Mouse (Mus musculus): Measurements from ENCODE around the gene Capn1. TPM values are rescaled to one million over a fixed set of nuclear protein-coding genes. Genes with fewer than 3 reads are reported as not detected.

Capn1 gene
- polyA plus RNA-seq, 1 experiment from 2014 or later, result 2.4 TPM

DNA sequence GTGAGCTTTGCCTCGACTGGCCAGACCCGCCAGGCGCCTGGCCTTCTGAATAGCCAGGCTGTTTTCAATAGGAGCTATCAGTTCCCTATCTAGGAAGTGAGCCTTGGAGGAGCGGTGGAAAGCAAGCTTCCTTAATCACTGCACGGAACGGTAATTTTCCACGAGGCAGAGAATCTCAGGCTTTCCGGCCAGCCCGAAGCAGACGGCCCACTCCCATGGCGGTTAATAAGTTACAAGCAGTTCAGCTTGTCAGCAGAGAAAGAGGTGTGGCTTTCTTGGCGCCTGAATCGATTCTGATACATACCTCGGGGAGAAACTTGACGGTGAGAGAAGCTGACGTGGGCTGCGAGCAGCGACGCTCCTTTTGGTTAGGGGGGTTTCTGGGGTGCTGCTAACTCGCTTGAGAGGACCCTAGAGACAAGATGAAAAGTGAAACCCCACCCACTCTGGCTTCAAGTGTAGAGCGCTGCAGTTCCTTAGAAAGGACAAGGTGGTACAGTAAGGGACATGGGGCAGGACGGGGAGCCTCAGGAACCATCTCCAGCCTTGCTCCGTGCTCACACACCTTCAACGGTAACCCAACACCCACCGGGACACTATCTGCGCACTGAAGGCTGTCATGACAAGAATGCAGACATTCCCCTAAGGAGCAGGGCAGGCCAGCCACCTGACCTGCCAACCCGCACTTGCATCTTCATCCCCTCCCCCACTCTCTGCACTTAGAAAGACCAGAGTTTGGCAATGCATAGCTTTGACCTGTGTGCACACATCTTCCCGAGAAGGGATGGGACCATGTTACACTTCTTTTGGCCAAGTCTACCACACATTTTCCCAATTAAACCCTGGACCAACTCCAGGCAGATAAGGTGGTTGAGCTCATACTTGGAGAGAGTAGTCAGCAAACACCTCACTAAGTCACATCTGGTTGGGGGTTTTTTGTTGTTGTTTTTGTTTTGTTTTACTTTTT, 59.7 kb downstream of the Capn1 start:
- WGBS, result 92% methylated on average over 28 of the region's 28 CpGs
- no peaks in the 10 kb centered on the region for H3K9me3 ChIP-seq (ENCODE audit: control insufficient read depth, low read length)
- ATAC-seq (ENCODE audit: low FRiP score, low TSS enrichment) (no peak), DNase-seq (no peak)
- H3K4me3 ChIP-seq (replicated peaks; ENCODE audit: low read depth, low read length), result no peak overlapping the region
- no peak overlapping the region for H3K4me2 ChIP-seq (ENCODE audit: low read length)
- H3K36me3 ChIP-seq (ENCODE audit: control insufficient read depth, insufficient read depth, low read length), result peaks cover 31% of the 10 kb centered on the region
- H3K9ac ChIP-seq (replicated peaks; ENCODE audit: low read length), result no peak overlapping the region
- H3K4me1 ChIP-seq (ENCODE audit: control insufficient read depth, insufficient read depth, low read length), result no peaks in the 10 kb centered on the region
- no peak overlapping the region for H3K27ac ChIP-seq (replicated peaks; ENCODE audit: low read depth, low read length)
- no peaks in the 10 kb centered on the region for H3K27me3 ChIP-seq (ENCODE audit: control insufficient read depth, insufficient read depth, low read length)

- H3K9ac ChIP-seq (replicated peaks; ENCODE audit: low read length), result no peak overlapping the region
- DNase-seq (no peak), ATAC-seq (ENCODE audit: low FRiP score, low TSS enrichment) (no peak)
- H3K4me1 ChIP-seq (ENCODE audit: control insufficient read depth, insufficient read depth, low read length), result no peaks in the 10 kb centered on the region
- no peak overlapping the region for H3K4me2 ChIP-seq (ENCODE audit: low read length)
- H3K9me3 ChIP-seq (ENCODE audit: control insufficient read depth, low read length), result no peaks in the 10 kb centered on the region
- H3K36me3 ChIP-seq (ENCODE audit: control insufficient read depth, insufficient read depth, low read length), result peaks cover 41% of the 10 kb centered on the region
- H3K27me3 ChIP-seq (ENCODE audit: control insufficient read depth, insufficient read depth, low read length), result no peaks in the 10 kb centered on the region
- H3K27ac ChIP-seq (replicated peaks; ENCODE audit: low read depth, low read length), result no peak overlapping the region
- WGBS, result 92% methylated on average over 10 of the region's 10 CpGs
- no peak overlapping the region for H3K4me3 ChIP-seq (replicated peaks; ENCODE audit: low read depth, low read length)
These were observed 60.8 kb downstream of the Capn1 start for GRCm38 (mm10) chr19:5954936-5955335.

GRCm38 (mm10) chr19:5954031-5954710, 61.5 kb downstream of the Capn1 start:
- Histone ChIP-seq H3K27me3 (ENCODE audit: control insufficient read depth, insufficient read depth, low read length) (no peaks in the 10 kb centered on the region), H3K9ac (replicated peaks; ENCODE audit: low read length) (no peak overlapping the region), H3K27ac (replicated peaks; ENCODE audit: low read depth, low read length) (no peak overlapping the region), H3K4me2 (ENCODE audit: low read length) (no peak overlapping the region), H3K4me3 (replicated peaks; ENCODE audit: low read depth, low read length) (no peak overlapping the region), H3K9me3 (ENCODE audit: control insufficient read depth, low read length) (no peaks in the 10 kb centered on the region), H3K4me1 (ENCODE audit: control insufficient read depth, insufficient read depth, low read length) (no peaks in the 10 kb centered on the region), H3K36me3 (ENCODE audit: control insufficient read depth, insufficient read depth, low read length) (peaks cover 47% of the 10 kb centered on the region)
- no peak for DNase-seq
- no peak for ATAC-seq (ENCODE audit: low FRiP score, low TSS enrichment)
- WGBS, result 92% methylated on average over 22 of the region's 22 CpGs

- DNase-seq (no peak), ATAC-seq (ENCODE audit: low FRiP score, low TSS enrichment) (no peak)
- Histone ChIP-seq H3K9me3 (ENCODE audit: control insufficient read depth, low read length) (no peaks in the 10 kb centered on the region), H3K4me2 (ENCODE audit: low read length) (no peak overlapping the region), H3K4me1 (ENCODE audit: control insufficient read depth, insufficient read depth, low read length) (no peaks in the 10 kb centered on the region), H3K36me3 (ENCODE audit: control insufficient read depth, insufficient read depth, low read length) (peaks cover 50% of the 10 kb centered on the region), H3K27ac (replicated peaks; ENCODE audit: low read depth, low read length) (no peak overlapping the region), H3K4me3 (replicated peaks; ENCODE audit: low read depth, low read length) (no peak overlapping the region), H3K27me3 (ENCODE audit: control insufficient read depth, insufficient read depth, low read length) (no peaks in the 10 kb centered on the region), H3K9ac (replicated peaks; ENCODE audit: low read length) (no peak overlapping the region)
- 95% methylated on average over 19 of the region's 19 CpGs for WGBS
These were observed 62.4 kb downstream of the Capn1 start for GRCm38 (mm10) chr19:5953201-5953770.

DNA sequence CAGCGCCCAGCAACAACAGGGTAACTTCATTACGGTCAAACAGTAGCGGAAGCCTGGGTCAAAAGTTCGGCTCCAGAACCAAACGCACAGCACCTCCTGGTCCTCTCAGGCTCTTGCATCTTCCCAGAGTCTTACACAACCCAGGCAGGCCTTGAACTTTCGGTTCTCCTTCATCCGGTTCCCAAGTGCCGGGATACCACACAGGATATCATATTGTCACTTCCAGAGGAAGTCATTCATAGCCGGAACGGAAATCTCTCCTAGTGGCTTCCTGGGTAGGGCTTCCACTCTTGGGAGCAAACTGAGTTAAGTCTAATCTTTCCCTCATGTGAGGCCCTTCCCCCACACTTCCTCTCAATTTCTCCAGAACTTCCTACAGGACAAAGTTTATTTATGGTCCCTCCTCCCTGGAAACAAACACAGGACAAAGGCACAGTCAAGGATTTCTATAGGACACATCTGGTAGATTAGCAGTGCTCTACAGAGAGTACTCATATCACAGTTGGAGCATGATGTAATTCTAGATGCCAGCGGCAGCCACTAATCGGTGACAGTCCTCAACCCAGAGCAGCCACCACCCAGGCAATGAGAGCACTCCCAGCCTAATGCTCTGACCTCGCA, 63.5 kb downstream of the Capn1 start:
- Histone ChIP-seq H3K4me3 (replicated peaks; ENCODE audit: low read depth, low read length) (no peak overlapping the region), H3K4me1 (ENCODE audit: control insufficient read depth, insufficient read depth, low read length) (no peaks in the 10 kb centered on the region), H3K36me3 (ENCODE audit: control insufficient read depth, insufficient read depth, low read length) (peaks cover 48% of the 10 kb centered on the region), H3K9me3 (ENCODE audit: control insufficient read depth, low read length) (no peaks in the 10 kb centered on the region), H3K4me2 (ENCODE audit: low read length) (no peak overlapping the region), H3K27me3 (ENCODE audit: control insufficient read depth, insufficient read depth, low read length) (no peaks in the 10 kb centered on the region), H3K9ac (replicated peaks; ENCODE audit: low read length) (no peak overlapping the region), H3K27ac (replicated peaks; ENCODE audit: low read depth, low read length) (no peak overlapping the region)
- ATAC-seq (ENCODE audit: low FRiP score, low TSS enrichment) (no peak), DNase-seq (no peak)
- 93% methylated on average over 13 of the region's 13 CpGs for WGBS

DNA sequence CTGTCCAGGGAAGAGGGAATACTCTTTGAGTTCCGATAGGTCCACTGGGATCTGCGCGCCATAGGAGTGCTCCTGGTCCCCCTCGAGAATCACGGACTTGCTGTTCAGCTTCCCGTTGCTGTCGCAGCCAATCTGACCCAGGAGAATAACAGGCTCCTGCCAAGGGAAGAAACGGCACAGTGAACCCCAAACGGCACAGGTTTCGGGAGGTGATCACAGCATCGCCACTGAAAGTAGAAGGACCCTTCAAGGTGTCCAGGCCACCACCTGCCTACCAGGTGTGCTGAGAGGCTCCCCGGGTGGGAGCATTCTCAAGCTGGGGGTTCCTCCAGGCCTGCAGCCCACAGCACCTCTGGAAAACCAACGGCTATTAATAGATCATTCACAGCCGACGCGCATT, 64.1 kb downstream of the Capn1 start:
- no peaks in the 10 kb centered on the region for H3K27me3 ChIP-seq (ENCODE audit: control insufficient read depth, insufficient read depth, low read length)
- no peak overlapping the region for H3K9ac ChIP-seq (replicated peaks; ENCODE audit: low read length)
- no peaks in the 10 kb centered on the region for H3K9me3 ChIP-seq (ENCODE audit: control insufficient read depth, low read length)
- no peak overlapping the region for H3K4me3 ChIP-seq (replicated peaks; ENCODE audit: low read depth, low read length)
- no peak overlapping the region for H3K27ac ChIP-seq (replicated peaks; ENCODE audit: low read depth, low read length)
- H3K36me3 ChIP-seq (ENCODE audit: control insufficient read depth, insufficient read depth, low read length), result peaks cover 48% of the 10 kb centered on the region
- WGBS, result 95% methylated on average over 16 of the region's 16 CpGs
- H3K4me1 ChIP-seq (ENCODE audit: control insufficient read depth, insufficient read depth, low read length), result no peaks in the 10 kb centered on the region
- no peak overlapping the region for H3K4me2 ChIP-seq (ENCODE audit: low read length)
- DNase-seq, result no peak
- no peak for ATAC-seq (ENCODE audit: low FRiP score, low TSS enrichment)

- Histone ChIP-seq H3K4me3 (replicated peaks; ENCODE audit: low read depth, low read length) (no peak overlapping the region), H3K9ac (replicated peaks; ENCODE audit: low read length) (no peak overlapping the region), H3K27ac (replicated peaks; ENCODE audit: low read depth, low read length) (no peak overlapping the region), H3K4me2 (ENCODE audit: low read length) (no peak overlapping the region), H3K36me3 (ENCODE audit: control insufficient read depth, insufficient read depth, low read length) (peaks cover 47% of the 10 kb centered on the region), H3K4me1 (ENCODE audit: control insufficient read depth, insufficient read depth, low read length) (no peaks in the 10 kb centered on the region), H3K9me3 (ENCODE audit: control insufficient read depth, low read length) (no peaks in the 10 kb centered on the region), H3K27me3 (ENCODE audit: control insufficient read depth, insufficient read depth, low read length) (no peaks in the 10 kb centered on the region)
- ATAC-seq (ENCODE audit: low FRiP score, low TSS enrichment), result no peak
- 94% methylated on average over 11 of the region's 11 CpGs for WGBS
- no peak for DNase-seq
These were observed 65.5 kb downstream of the Capn1 start for GRCm38 (mm10) chr19:5950218-5950617.

GRCm38 (mm10) chr19:5945891-5946290, 69.8 kb downstream of the Capn1 start:
- DNase-seq, result no peak

More at GRCm38 (mm10) chr19:5945891-5946290, 69.8 kb downstream of the Capn1 start:
- no peak overlapping the region for H3K4me3 ChIP-seq (replicated peaks; ENCODE audit: low read depth, low read length)
- 92% methylated on average over 8 of the region's 8 CpGs for WGBS
- H3K9ac ChIP-seq (replicated peaks; ENCODE audit: low read length), result no peak overlapping the region
- H3K27me3 ChIP-seq (ENCODE audit: control insufficient read depth, insufficient read depth, low read length), result no peaks in the 10 kb centered on the region
- H3K36me3 ChIP-seq (ENCODE audit: control insufficient read depth, insufficient read depth, low read length), result peaks cover 28% of the 10 kb centered on the region
- H3K27ac ChIP-seq (replicated peaks; ENCODE audit: low read depth, low read length), result no peak overlapping the region
- no peaks in the 10 kb centered on the region for H3K9me3 ChIP-seq (ENCODE audit: control insufficient read depth, low read length)
- H3K4me1 ChIP-seq (ENCODE audit: control insufficient read depth, insufficient read depth, low read length), result no peaks in the 10 kb centered on the region
- ATAC-seq (ENCODE audit: low FRiP score, low TSS enrichment), result no peak
- no peak overlapping the region for H3K4me2 ChIP-seq (ENCODE audit: low read length)
